Mouse (Mus musculus) kidney, adult 2 months (tissue): ENCODE data around the gene Kif5c. TPM values are rescaled to one million over a fixed set of nuclear protein-coding genes. Genes with fewer than 3 reads are reported as not detected.

Experiments
- DNase-seq: peaks from one replicate; pipeline ENCODE4 v3.0.0; 2021
- H3K27ac ChIP-seq: fragments of 200-500 bp; 2 replicates; pipeline ENCODE4 v1.5.1; 2012; ENCODE audit warnings: low read depth, low read length, control low read depth, inconsistent platforms; ENCODE audit not compliant: insufficient read depth
- H3K27me3 ChIP-seq: fragments of 200-500 bp; replicated peaks from 2 replicates; pipeline ENCODE4 v1.6.1; 2012; ENCODE audit warnings: mild to moderate bottlenecking, moderate library complexity, low read length, inconsistent platforms; ENCODE audit not compliant: control insufficient read depth, insufficient read depth
- H3K36me3 ChIP-seq: fragments of 200-500 bp; 2 replicates; pipeline ENCODE4 v1.6.1; 2012; ENCODE audit warnings: mild to moderate bottlenecking, moderate library complexity, low read length, inconsistent platforms; ENCODE audit not compliant: control insufficient read depth, insufficient read depth
- H3K4me1 ChIP-seq: fragments of 200-500 bp; 2 replicates; pipeline ENCODE4 v1.6.1; 2011; ENCODE audit warnings: low read length; ENCODE audit not compliant: control insufficient read depth, insufficient read depth
- H3K4me3 ChIP-seq: fragments of 200-500 bp; 2 replicates; pipeline ENCODE4 v1.5.1; 2011; ENCODE audit warnings: mild to moderate bottlenecking, low read depth, low read length, control low read depth; ENCODE audit not compliant: insufficient read depth
- CTCF ChIP-seq: fragments of 200-500 bp; conservative IDR thresholded peaks from 2 replicates; pipeline ENCODE4 v1.5.1; 2011; ENCODE audit warnings: low read depth, mild to moderate bottlenecking, control low read depth, low read length, moderate library complexity, mixed read lengths; ENCODE audit not compliant: insufficient read depth, insufficient read length
- POLR2A ChIP-seq: fragments of 200-500 bp; IDR thresholded peaks from one replicate; pipeline ENCODE4 v1.6.1; 2011; ENCODE audit warnings: low read depth, low read length, control low read depth
- WGBS: fragments of 180-500 bp; shearing (Covaris S2); methylation state at CpG from one replicate; pipeline ENCODE4 v1.1.7; 2018; 5-methylcytosine and 5-hydroxymethylcytosine counted together
- polyA plus RNA-seq: library from polyadenylated mRNA; depleted of rRNA; stranded (reverse); fragments of >200 nt; gene quantifications from 2 replicates; pipeline ENCODE4 v1.2.3, GENCODE M21; 2012

Kif5c gene
- polyA plus RNA-seq, 1 experiment = 0.58 TPM

GRCm38 (mm10) chr2:49690421-49690826, 71.3 kb downstream of the Kif5c start:
- no peaks in the 10 kb centered on the region for H3K36me3 ChIP-seq
- no peak overlapping the region for H3K4me3 ChIP-seq
- no peak overlapping the region for H3K27ac ChIP-seq
- no peaks in the 10 kb centered on the region for H3K4me1 ChIP-seq
- H3K27me3 ChIP-seq = no peaks in the 10 kb centered on the region
- WGBS = 74% methylated on average over 9 of the region's 9 CpGs
- TF ChIP-seq POLR2A (no peak), CTCF (no peak)
- DNase-seq = no peak

GRCm38 (mm10) chr2:49691441-49691840, 72.3 kb downstream of the Kif5c start:
- no peaks in the 10 kb centered on the region for H3K27me3 ChIP-seq
- no peak for DNase-seq
- WGBS = 76% methylated on average over 5 of the region's 5 CpGs
- H3K4me3 ChIP-seq = no peak overlapping the region
- H3K27ac ChIP-seq = no peak overlapping the region
- TF ChIP-seq POLR2A = no peak
- TF ChIP-seq CTCF = no peak
- no peaks in the 10 kb centered on the region for H3K4me1 ChIP-seq
- no peaks in the 10 kb centered on the region for H3K36me3 ChIP-seq

GRCm38 (mm10) chr2:49694727-49695126, 75.6 kb downstream of the Kif5c start:
- TF ChIP-seq CTCF = no peak
- no peak for TF ChIP-seq POLR2A
- Histone ChIP-seq H3K4me1 (no peaks in the 10 kb centered on the region), H3K4me3 (no peak overlapping the region), H3K27ac (no peak overlapping the region), H3K36me3 (no peaks in the 10 kb centered on the region), H3K27me3 (no peaks in the 10 kb centered on the region)
- 66% methylated on average over 10 of the region's 10 CpGs for WGBS
- DNase-seq = no peak

GRCm38 (mm10) chr2:49695461-49695860, 76.4 kb downstream of the Kif5c start:
- Histone ChIP-seq H3K27me3 (no peaks in the 10 kb centered on the region), H3K36me3 (no peaks in the 10 kb centered on the region), H3K4me3 (no peak overlapping the region), H3K4me1 (no peaks in the 10 kb centered on the region), H3K27ac (no peak overlapping the region)
- 87% methylated on average over 3 of the region's 3 CpGs for WGBS
- TF ChIP-seq CTCF (no peak), POLR2A (no peak)
- no peak for DNase-seq

- H3K4me3 ChIP-seq = no peak overlapping the region
- H3K4me1 ChIP-seq = no peaks in the 10 kb centered on the region
- DNase-seq = no peak
- H3K36me3 ChIP-seq = no peaks in the 10 kb centered on the region
- TF ChIP-seq CTCF = no peak
- TF ChIP-seq POLR2A = no peak
- H3K27me3 ChIP-seq = no peaks in the 10 kb centered on the region
- H3K27ac ChIP-seq = no peak overlapping the region
- 92% methylated on average over 5 of the region's 5 CpGs for WGBS
Observed at GRCm38 (mm10) chr2:49698851-49699250, 79.8 kb downstream of the Kif5c start.

- peak; percentile 7 for DNase-seq
- Histone ChIP-seq H3K4me1 (no peaks in the 10 kb centered on the region), H3K27ac (no peak overlapping the region), H3K36me3 (no peaks in the 10 kb centered on the region), H3K27me3 (no peaks in the 10 kb centered on the region), H3K4me3 (no peak overlapping the region)
- 85% methylated on average over 22 of the region's 22 CpGs for WGBS
- TF ChIP-seq POLR2A (no peak), CTCF (no peak)
Observed at GRCm38 (mm10) chr2:49700176-49700971, 81.3 kb downstream of the Kif5c start.

GRCm38 (mm10) chr2:49710223-49710622, 91.1 kb downstream of the Kif5c start:
- 80% methylated on average over 3 of the region's 3 CpGs for WGBS
- Histone ChIP-seq H3K4me1 (no peaks in the 10 kb centered on the region), H3K27ac (no peak overlapping the region), H3K27me3 (no peaks in the 10 kb centered on the region), H3K4me3 (no peak overlapping the region), H3K36me3 (no peaks in the 10 kb centered on the region)
- TF ChIP-seq CTCF (peak; percentile 52), POLR2A (no peak)
- DNase-seq = no peak

GRCm38 (mm10) chr2:49711693-49712092, 92.6 kb downstream of the Kif5c start:
- Histone ChIP-seq H3K27me3 (no peaks in the 10 kb centered on the region), H3K4me3 (no peak overlapping the region), H3K36me3 (no peaks in the 10 kb centered on the region), H3K4me1 (no peaks in the 10 kb centered on the region), H3K27ac (no peak overlapping the region)
- TF ChIP-seq POLR2A = no peak
- TF ChIP-seq CTCF = no peak
- WGBS = 87% methylated on average over 6 of the region's 6 CpGs
- DNase-seq = no peak
